Mouse (Mus musculus) fat pad, adult 2 months (tissue): ENCODE data around the gene Slc35e3.

Experiments
- DNase-seq: peaks from one replicate; pipeline ENCODE4 v3.0.0-alpha.2; 2011; ENCODE audit warnings: low read depth, low spot score; ENCODE audit errors: extremely low read depth

The Slc35e3 gene

DNA sequence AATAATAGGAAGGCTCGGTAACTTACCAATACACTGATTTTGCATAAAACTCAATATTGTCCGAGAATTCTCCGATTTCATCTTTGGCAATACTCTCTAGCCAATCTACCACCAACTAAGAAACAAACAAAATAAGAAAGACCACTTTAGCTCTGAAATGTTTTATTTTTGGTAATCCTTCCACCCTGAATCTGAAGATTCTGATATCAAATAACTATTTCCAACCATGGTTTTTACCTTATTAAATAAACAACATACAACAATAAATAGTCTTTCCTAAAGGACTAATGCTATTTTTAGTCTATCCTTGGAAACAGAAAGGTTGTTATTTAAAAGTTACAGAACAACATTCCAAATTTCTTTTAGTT is 30.9 kb upstream of the Slc35e3 start:
- DNase-seq, result no peak

DNA sequence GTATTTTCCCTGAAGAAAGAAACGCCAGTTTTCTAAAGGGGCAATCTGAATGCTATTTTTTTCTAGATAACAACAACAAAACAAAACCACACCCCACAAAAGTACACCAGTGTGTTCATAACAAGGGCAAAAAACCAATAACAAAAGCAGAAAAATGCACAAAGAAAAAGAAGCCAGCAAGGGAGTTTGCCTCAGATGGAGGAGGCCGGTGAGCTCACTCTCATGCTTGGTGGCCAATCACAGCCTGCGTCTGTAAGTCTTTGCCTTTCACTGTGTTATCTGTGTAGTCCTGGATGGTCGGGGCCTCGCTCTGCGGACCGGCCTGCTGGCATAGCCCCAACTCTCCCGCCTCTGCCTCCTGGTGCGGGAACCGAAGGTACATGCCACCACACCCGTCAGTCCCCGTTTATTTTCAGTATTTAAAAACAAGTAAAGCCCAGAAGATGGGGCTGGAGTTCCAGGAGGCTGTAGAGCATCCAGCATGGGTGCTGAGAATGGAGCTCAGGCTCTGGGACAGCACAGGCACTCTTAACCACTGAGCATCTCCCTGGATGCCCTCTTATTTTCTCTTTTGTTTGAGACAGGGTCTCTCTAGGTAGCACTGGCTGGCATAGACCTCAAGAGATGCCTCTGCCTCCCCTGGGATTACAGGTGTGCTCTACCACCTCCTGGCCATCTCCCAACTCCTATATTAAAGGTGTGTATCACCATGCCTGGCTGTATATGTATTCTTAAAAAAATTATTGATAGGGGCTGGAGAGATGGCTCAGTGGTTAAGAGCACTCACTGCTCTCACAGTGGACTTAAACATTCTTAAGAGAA is 30.3 kb upstream of the Slc35e3 start:
- no peak for DNase-seq

DNA sequence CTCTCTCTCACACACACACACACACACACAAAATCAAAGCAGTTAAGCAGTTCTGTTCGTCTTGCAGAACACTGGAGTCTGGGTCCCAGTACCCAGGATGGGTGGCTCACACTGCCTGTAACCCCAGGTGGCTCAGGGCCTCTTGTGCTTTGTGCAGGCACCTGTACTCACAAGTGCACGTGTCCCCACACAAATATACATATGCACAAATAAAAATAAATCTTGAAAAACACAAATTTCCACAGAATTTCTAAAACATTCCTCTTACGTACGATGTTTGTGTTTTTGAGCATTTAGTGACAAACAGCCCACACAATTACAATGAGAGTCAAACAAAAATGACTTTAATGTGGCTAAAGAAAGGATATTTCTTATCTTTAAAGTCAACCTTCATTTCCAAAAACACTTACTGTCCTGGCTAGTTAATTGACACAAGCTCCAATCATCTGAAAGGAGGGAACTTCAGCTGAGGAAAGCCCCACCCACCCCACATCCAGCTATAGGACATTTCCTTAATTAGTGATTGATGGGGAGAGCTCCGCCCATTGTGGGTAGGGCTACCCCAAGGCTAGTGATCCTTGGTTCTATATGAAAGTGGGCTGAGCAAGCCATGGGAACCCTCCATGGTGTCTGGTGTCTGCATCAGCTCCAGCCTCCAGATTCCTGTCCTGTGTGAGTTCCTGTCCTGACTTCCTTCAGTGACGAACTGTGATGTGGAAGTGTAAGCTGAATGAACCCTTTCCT is 29.4 kb upstream of the Slc35e3 start:
- DNase-seq, result no peak

DNA sequence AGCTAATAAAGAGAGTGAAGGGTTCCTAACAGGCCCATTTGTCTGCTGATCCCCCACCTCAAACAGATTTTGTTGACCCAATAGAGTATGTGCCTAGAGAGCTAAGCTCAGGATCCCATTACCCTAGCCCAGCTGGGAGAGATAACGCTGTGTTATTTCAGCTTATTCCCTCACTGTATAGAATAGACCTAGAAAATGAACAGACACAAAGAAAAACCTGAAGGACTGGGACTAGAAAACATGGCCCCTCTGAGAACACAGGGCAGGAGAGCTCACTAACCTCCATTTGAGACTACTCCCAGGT is 28.6 kb upstream of the Slc35e3 start:
- no peak for DNase-seq

DNA sequence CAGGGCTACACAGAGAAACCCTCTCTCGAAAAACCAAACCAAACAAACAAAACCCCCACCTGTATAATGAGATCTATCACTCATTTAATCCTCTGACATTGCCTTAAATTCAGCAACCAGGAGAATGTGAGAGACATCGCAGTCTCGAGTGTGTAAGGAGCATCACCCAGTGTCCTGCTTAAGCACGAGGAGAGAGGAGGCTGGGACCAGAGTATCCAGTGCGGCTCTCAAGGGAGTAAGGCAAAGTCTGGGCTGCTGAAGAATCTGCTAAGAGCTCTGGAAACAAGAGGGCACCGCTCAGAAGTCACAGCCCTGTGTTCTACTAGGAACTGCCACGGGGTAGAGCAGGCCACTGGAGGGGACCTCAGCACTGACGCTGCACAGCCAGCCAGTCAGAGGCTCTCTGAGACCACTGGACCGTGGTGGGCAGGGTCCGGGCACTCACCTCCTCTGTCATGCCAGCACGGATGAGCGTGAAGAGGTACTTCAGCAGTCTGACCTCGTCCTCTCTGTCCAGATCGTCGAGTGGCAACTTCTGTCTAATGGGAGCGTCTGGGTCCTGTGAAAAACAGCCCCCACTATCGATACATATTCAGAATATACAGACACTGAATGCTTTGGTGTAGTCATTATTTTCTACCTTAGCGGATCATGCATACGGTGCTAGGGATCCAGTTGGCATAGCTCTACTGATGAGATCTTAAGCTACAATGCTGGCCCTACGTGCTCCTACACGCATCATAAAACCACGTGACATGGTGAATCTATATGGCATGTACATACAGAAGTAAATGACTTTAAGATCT is 28.0 kb upstream of the Slc35e3 start:
- DNase-seq, result no peak

DNA sequence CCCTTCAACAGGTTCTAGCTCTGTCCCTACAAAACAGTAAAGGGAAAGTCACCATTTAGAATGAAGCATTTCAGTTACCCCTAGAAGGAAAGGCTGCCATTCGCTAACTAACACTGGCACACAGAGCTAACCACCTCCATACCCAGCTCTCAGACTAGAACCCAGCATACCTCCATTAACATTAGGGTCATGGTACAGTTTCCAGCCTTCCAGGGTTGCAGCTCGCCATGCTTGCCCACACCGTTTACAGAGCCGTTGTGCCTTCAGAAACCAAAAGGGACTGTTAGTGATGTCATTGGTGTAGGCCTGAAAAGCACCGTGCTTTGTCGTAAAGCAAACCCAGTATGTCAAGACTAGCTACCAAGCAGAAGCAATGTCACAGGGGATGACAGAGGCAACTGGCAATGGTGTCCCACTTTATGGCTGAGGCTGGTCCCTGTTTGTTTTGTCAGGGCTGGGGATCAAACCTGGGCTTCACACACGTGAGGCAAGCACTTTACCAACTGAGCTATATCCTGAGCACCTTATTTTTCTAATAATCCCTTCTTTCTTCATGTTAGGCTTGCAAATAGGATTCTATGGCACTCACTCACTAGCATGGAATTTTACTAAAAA is 27.0 kb upstream of the Slc35e3 start:
- no peak for DNase-seq

DNA sequence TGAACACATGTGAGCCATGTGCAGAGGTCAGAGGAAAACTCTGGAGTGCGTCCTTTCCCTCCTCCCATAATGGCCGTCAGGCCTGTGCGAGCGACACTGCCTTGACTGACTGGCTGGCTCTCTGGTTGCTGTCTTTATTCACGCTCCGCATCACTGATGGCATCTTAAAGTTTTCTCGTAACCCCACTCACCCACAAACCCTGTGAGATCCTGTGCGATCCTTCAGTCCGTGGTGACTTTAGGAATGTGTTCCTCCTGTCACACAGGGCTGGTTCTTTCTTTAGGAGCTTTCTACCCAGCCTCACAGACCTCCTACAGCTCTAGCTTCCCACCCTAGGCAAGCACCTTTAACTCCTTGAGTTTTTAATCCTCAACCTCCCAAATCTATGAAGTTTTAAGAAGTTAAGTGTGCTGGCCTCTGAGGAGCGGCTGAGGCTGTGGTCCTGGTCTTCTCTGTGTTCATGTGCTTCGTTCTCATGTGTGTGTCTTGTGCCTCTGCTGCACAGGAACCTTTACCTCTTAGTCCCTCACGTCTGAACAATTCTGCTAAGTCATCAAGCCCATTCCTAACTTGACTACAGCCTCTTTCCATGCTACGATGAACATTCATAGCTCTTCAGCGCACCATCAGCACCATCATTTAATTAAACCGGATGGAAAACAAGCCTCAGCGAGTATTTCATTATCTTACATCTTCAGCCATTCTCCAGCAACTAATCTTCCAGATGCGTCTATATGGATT is 26.4 kb upstream of the Slc35e3 start:
- DNase-seq, result no peak

DNA sequence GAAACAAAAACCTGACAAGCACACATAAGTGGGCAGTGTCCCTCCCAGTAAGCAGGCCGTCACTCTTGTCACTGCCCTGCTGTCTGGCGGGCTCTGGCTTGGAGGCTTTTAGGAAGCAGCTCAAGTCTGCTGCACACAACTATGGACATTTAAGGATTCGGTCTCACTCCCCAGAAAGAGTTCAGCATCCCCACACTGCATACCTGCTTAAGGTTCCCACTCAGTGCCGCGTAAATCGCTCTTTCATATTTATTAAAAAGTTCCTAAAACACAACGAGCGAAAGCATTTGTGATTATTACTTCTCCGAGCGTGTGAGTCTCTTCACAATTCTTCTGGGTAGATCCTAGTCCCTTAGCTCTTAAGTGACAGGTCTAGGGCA is 25.0 kb upstream of the Slc35e3 start:
- DNase-seq, result no peak

DNA sequence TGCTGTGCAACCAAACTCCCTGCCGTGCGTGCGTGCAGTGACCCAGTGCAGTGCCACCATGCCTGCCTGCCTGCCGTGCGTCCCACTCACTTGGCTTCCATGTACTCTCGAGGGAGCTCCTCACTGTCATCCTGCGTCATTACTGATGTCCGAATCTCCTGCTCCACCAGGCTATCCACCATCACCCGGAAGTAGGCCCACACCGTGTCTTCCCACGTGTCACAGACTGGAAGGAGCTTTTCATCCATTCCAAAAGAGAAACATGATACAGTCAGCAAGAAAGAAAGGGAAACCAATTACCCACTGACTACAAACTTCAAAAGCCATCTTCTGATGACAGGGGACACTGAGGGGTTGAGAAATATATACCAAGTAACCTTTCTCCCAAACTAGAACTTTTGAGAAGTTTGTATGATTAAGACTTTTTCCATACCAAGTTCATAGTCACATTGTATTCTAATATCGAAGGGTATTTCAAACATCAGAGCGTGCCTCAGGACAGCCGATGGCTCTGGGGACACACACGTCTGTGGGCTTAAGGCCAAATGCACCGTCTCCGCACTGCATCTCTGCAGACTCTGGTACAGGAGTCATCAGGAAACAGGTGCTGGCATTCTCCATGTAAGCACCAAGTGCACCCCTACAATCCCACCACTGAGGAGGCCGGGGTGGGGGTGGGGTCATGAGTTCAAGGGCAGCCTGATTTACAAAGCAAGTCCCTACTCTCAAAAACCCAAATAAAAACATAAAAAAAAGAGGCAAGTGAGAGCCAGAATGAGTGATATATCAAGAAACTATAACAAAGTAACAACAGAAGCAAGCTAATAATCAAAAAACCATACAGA is 24.3 kb upstream of the Slc35e3 start:
- no peak for DNase-seq

DNA sequence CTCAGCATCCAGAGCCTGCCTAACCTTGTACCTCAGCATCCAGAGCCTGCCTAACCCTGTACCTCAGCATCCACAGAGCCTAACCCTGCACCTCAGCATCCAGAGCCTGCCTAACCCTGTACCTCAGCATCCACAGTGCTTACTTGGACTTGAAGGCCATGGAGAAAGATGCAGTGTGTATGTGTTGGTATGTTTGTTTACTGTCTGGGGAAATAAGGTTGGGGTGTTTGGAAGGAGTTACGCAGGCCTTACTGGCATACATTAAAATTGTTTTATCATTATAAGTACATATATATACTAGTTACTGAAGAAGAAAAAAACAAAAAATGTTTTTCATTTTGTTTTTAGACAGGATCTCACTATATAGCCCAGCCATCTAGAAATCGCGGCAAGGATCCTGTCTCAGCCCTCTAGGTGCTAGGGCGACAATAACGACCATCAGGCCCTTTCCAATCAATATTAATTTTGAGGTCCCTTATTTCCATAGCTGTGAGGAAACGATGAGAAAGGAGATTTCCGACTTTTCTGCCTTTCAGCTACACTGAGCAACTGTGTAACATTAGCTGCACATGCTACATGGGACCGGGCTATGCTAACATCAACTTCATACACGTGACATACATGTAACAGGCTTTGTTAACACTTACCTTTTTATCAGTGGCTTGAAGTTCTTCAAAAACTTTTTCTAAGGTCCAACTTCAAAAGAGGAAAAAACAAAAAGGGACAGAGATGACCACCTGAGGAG is 23.5 kb upstream of the Slc35e3 start:
- DNase-seq, result no peak

DNA sequence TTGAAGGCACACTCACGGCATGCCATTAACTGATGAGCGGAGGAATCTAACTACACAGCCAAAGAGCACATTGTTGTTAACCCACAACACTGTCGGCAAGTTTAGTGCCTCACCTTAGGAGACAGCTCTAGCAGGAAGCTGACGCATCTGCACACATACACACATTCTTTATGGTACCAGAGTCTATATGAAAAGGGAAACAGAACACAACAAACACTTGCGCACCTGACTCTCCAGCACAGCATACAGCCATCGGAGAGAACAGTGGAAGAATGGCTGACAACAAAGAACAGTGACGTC is 21.9 kb upstream of the Slc35e3 start:
- no peak for DNase-seq

DNA sequence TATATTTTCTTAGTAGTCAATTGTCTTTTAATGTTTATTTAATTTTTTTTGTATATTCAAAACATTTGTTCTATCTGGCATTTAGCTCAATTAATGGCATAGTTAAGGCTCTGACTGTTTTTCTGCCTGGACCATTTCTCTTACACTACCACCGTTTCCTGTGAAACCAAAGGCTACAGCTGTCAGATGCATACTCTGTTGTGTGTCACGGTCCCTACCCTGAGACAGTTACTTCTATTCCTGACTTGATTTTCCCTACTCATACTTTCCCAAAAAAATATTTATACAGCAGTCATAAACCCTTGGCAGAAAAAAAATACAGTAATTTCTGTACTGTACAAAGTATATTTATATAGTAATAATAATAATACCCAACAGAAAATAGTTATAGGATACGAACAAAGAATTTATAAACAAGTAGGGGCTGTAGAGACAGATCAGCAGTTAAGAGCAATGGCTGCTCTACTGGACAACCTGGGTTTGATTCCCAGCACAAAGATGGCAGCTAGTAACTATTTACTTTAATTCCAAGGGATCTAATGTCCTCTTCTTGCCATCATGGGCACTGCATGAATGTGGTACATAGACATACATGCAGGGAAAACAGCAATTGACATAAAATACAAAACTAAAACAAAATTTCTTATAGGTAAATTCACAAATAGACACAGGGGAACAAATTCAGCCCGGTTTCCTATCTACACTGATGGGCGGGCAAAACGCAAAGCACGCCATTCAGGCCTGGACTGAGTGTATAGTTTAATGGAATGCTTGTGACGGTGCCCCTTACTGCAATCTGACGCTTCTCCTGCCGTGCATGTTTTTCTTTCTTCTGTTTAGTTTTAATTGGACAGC is 21.3 kb upstream of the Slc35e3 start:
- DNase-seq, result no peak

DNA sequence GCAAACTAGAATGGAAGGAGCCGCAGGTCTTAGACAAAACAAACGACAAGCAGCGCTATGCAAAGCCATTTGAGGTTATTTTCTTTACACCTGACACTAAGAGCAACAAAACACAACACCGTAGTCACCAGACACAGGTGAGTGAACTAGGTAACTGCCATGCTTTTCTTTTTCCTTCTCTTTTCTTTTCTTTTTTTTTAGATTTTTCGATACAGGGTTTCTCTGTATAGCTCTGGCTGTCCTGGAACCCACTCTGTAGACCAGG is 20.7 kb upstream of the Slc35e3 start:
- DNase-seq, result no peak

DNA sequence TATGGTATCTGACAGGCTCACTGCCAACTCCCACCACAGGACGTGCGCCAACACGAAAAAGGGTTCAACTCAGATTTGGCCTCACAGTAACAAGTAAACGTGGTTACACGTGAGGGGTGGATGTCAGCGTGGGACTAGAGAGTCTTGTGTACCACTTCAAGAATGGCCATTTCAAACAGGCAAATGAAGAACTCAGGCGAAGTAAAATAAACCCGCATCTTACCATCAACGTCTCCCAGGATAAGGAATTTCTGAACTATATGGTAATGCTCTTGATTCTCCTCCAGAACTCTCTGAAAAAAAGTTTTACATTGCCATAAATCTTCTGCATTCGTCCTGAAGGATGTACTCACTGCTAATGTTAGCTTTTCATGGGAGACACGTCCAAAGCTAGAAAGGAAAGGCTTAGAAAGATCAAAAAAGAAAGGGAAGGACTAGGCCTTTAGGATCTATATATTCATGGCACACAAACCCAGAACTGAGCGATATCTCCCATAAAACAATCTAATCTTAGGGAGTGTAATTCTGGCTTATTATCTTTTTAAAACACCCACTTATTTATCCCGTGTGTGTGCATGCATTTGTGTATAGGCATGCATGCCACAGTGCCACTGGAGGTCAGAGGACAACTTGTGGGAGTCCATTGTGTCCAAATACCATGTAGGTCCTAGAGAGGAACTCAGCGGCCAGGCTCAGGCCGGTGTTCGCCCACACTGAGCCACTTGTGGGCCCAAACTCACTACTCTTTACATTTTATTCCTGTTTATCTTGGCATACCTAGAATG is 20.1 kb upstream of the Slc35e3 start:
- no peak for DNase-seq

DNA sequence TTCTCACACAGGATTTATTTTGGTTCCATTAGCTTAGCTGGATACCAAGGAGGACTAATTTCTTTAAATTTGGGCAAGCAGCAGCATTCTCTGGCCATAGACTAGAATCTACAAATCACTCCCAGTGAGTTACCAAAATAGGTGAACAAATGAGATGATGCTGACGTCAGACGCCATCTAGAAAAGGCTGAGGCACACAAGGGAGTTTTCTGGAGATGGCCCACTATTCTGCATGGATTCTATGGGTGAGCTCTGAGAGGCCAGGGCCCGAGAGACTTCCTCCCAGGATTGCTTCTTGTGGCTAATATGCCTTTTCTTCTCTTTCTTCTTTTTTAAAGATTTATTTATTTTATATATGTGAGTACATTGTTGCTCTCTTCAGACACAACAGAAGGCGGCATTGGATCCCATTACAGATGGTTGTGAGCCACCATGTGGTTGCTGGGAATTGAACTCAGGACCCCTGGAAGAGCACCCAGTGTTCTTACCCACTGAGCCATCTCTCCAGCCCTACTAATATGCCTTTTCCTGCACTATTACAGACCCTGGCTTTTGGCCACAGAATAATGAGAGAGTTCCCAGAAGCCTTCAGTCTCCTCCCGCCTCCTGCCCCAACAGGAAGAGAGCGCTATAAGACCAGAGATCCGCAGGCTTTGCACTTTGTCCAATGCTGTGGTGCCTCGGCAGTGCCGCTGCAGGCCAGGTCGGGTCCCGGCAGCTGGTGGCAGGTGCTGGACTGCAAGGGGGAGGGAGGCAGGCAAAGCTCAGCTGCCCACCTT is 19.1 kb upstream of the Slc35e3 start:
- DNase-seq, result no peak

DNA sequence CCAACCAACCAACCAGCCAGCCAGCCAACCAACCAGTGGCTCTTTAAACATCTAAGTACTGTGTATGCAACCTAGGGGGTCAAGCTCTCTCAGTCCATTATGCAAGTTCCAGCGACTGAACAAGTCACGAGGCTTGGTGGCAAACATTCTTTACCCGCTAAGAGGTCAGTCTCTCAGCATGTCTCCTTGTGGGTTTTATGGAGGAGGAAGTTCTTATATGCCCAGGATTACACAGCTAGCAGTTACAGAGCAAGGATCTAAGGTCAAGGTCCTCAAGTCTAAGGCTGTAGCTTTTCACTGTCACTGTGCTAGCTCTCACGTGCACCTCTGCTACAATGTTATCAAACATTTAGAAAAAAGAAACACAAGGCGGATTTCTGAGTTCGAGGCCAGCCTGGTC is 18.4 kb upstream of the Slc35e3 start:
- no peak for DNase-seq

DNA sequence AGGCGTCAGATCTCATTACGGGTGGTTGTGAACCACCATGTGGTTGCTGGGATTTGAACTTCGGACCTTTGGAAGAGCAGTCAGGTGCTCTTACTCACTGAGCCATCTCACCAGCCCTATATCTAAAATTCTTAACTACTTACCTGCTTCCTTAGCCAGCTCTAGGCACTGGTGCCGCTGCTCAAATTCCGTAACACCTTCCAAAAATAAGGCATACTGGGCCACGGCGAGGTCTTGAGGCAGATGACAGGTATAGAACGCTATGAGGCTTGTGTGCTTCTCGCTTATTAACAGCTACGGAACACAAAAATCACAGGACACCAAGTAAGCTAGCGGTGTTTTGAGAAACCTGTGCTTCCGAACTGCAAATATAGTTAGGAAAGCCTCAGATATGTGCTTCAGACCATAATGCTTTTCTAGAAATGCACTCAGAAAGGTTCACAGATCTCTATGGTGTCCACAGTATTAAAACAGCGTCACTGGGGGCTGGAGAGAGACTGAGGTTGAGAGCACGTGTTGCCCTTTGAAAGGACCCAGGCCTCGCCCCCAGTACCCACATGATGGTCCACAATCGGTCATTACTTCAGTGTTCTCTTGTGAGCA is 17.5 kb upstream of the Slc35e3 start:
- no peak for DNase-seq
